Mouse (Mus musculus) lung, postnatal 0 days (tissue): Measurements from ENCODE around the gene Plxna3.

Experiments used
- CTCF ChIP-seq: IDR thresholded peaks from 2 replicates; pipeline ENCODE4 v1.5.1; 2016; ENCODE audit warnings: antibody characterized with exemption, mild to moderate bottlenecking
- EP300 ChIP-seq: IDR thresholded peaks from 2 replicates; pipeline ENCODE4 v1.6.1; 2016; ENCODE audit warnings: antibody characterized with exemption, mild to moderate bottlenecking, control low read depth

DNA sequence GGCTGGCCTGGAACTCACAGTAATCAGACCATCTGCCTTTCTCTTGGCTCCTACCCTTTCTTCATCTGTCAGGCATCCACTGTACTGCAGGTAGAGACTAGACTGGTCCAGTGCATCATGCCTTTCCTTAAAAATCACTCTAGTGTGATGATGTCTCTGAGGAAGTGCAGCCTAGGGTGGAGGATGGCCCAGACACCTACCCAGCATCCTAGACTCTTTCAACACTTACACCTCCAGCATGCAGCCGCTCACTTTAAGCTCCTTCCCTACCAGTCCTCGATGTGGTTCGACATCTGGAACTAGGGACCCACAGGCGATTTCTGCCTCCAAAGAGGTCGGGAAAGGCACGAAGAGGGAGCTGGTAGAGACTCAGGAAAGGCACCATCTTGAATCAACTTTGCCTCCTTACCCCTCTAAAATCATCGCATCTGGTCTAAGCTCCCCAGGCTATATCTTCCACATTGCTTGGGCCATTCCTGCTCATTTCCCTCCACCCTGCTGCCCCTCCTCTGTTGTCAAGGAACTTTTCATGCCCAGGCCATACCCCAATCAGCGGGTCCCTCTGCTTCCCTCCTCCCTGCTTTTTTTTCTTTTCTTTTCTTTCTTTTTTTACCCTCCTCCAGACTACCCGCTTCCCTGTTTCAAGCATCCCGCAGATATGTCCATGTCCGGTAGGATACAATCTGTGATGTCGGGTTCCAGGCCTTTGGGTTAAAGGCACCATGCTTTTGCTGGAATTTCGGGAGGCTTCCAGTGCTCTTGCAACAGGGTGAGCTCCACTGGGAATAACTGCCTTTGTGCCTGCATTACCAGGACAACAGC is 24.0 kb downstream of the Plxna3 start:
- TF ChIP-seq EP300 (no peak), CTCF (no peak)
